Mouse (Mus musculus) thymus, postnatal 36 days (tissue): ENCODE results near the gene Zeb2.
A peak's percentile ranks its signal among the peaks of the same experiment; 100 is the strongest.

Experiments used
- DNase-seq, 2 experiments: peaks; one replicate each; pipeline ENCODE4 v3.0.0; 2022; ENCODE audit warnings: mixed read lengths in 2 of 2

The Zeb2 gene

DNA sequence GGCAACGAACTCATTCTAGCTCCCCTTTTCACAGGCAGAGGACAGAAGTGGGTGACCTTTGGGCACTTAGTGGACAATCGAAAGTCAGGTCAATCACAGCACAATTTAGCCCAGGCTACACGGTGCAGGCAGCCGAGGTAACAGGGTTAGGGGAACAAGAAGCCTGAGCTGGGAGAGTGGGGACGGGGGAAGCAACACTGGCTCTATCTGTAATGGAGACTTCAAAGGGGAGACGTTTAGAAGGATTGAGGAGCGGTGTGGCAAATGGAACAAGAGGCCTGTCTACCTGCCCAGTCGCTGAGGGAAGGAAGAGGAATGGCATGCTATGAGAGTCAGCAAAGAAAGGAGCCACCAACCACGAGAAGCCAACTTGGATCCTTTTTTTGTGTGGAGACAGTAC, 57.0 kb downstream of the Zeb2 start:
- no peak for DNase-seq

- no peak for DNase-seq
Observed at GRCm38 (mm10) chr2:45059599-45059998, 57.6 kb downstream of the Zeb2 start.

DNA sequence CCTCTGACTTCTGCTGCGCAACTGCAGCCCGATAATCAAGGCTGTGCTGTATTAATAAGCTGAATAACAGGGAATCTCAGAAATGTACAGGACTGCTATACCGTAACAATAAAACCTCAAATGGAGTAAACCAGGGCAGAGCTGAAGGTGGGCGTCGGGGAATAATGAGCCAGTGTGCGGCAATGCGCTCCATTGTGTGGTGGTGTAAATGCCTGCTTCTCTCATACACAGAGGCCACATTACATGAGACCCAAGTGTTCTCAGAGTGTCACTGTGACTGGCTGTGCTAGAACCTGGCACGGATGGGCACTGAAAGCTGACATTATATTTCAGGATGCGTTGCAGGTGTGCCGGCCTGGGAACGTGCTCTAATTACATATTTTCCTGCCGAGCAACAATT, 58.2 kb downstream of the Zeb2 start:
- DNase-seq, result no peak

DNA sequence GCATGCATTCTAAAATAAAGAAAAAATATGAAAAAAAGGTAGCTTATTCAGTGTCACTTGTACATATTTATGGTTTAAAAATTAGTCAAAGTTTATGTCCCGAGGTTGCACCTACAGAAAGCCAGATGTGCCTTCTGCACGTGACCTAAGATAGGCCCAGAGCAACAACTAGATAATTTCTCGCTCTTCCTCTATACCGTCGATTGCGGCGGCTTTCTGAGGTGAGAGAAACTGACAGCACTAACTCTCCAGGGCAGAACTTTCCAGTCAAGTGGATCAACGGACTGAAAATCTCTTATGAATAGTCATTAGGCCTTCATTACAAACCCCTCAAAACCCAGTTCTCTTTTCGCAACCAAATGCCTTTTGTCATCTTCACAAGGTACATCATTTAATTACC, 59.0 kb downstream of the Zeb2 start:
- DNase-seq, result no peak

DNA sequence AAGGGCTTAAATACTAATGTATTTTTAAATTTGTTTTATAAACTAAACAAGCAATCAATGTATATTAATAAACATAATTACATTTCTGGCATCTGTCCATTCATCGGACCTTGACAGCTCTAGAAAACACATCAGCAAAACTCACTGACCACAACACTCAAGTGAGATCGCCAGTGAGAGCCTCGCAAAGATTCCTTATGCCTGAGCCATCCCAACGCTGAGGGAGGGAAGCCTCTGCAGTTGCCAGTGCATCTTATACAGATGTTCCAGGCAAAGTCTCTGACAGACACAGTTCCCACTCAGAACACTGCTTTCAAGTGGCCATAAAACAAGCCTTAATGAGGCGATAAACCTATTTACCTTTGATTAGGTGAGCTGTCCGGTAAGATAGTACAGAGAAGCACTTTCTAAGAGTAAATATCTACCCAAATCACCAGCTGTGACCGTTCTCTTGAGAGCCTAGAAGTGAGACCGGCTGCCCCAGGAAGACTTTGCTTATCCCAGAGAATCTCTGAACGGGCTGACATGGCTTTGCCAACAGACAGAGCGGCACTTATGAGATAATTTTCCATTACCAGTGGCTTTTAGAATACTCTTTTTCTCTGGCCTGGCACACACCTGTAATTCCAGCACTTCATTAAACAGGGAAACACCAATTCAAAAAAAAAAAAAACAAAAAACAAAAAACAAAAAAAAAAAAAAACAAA, 60.2 kb downstream of the Zeb2 start:
- DNase-seq, result no peak

- no peak for DNase-seq
Observed at GRCm38 (mm10) chr2:45055926-45056325, 61.3 kb downstream of the Zeb2 start.

- DNase-seq, result no peak
Observed at GRCm38 (mm10) chr2:45055034-45055615, 62.1 kb downstream of the Zeb2 start.

DNA sequence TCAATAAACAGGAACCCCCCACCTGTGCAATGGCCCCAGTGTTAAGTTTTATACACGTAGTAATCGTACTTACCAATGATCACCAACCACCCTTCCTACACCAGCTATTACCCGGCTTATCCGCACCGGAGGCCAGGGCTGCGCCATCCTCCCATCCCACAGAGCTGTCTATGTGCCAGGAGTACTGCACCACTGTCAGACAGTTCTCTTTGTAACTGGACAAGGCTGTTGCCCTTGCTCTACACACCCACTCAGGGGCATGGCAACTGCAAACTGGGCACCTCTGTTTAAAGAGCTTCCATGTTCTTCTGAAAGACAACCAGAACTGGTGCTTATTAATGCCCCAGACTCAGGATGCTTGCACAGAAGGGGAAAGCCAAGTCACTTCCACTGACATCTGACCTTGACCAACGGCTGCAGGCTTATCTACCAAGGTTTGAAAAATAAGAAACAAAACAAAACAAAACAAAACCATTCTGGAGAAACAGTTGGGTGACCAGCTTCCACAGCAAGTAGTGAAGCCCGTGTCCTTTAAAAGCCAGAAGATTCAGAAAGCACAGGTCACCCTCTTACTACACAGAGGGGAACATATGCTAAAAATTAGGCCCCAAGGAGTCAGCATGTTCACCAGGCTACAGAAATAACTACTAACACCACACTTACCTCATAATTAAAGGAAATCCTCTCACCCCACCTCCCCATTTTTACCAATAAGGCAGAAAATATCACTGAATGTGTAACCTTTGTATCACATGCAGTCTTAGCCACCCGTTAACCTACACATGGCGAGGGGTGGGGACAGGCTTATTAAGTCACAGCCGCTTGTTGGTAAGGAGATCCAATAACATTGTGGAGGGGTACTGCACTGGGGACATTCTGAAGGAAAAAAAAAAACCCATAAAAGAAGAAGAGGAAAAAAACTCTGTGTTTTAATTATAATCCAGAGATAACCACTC, 62.8 kb downstream of the Zeb2 start:
- no peak for DNase-seq

DNA sequence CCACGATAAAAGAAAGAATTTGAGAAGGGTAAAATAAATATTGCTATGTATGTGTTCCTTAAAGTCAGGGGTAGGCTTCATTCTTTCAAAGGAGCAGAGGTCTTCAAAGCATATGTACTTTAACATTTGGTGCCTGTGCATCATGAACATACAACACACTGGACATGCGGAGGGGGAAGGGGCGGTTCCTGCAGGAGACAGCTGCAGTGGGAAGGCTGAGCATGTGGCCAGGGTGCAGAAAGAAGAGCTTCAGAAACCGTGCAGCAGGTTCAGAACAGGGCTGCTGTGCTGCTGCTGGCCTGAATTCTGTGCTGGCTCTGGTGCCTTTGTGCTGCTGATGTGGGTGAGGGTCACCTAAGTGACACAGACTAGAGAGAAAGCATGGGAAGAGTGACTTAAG, 64.6 kb downstream of the Zeb2 start:
- DNase-seq, result no peak

DNA sequence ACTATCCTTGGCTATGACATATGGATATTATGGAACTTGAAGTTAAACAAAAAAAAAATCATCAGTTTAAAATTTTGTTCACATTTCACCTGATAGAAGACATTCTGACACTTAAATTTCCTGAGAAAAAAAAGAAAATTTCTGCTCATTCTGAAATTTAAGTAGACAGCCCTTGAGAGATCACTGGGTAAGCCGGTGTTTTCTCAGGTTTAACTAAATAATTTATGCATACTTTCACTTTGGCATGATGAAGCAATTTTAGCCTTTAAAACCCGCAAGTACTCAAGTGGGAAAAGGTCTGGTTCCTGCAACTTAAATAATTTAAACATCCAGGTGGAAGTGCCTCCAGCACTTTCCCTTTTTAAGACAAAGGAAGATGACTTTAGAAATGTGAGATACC, 65.9 kb downstream of the Zeb2 start:
- no peak for DNase-seq

DNA sequence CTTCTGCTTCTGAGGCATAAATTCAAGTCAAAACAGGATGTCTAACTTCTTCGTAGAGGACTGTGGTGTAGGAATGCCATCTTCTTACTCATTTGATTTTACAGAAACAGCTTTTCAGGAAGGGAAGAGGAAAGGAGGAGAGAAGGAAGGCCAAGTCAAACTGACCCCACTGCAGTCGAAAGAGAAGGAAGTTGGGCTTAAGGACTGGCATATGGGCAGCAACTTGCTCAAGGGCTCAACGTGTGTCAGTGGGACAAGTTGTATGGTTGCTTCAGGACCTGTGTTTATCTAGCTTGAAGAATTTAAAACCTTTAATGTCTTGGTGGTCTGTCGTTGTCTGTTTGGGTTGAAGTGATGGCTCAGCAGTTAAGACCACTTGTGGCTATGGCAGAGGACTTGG, 67.3 kb downstream of the Zeb2 start:
- DNase-seq, result no peak

- DNase-seq, result no peak
Observed at GRCm38 (mm10) chr2:45049279-45049678, 67.9 kb downstream of the Zeb2 start.

- no peak for DNase-seq
Observed at GRCm38 (mm10) chr2:45040706-45041312, 76.4 kb downstream of the Zeb2 start.

DNA sequence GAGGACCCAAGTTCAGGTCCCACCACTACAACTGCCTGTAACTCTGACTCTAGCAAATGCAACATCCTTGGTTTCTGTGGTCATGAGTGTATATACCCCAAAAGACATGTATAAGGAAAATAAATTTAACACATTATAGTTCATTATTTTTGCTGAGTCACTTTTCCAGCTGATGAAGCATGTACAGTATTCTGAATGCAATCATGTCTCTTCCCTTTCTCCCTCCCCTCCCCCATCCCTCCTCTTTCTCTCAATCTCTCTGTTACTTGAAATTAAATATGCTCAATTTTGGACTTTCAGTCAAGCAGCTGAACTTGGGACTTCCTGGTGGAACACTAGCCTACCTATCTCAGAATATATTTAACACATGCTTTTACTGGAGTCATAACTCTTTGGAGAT, 77.7 kb downstream of the Zeb2 start:
- no peak for DNase-seq

DNA sequence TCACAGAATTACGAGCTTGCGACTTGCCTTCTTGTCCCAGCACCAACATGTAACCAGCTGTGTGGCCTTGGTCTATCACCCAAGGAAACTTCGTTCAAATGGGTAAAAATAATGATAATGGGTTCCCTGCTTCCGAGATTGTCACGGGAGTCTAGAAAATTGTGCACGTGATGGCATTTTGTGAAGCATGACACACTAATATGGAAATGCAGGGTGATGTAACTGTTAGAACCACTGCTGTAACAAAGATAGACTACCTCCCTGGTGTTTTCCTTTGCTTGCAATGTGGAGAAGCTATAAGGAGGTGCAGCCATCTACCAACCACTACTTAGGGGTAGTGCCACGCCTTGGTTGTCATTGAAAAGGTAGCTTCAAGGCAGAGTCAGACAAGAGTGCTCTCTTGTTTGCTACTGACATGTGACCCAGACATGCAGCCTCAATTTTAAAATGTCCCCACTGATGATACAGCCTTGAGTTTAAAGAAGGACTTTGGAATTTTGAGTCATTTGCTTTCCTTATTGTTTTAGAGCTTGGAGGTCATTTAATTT, 89.0 kb downstream of the Zeb2 start:
- DNase-seq, result no peak

GRCm38 (mm10) chr2:45017186-45017800, 99.9 kb downstream of the Zeb2 start:
- DNase-seq, result no peak

DNA sequence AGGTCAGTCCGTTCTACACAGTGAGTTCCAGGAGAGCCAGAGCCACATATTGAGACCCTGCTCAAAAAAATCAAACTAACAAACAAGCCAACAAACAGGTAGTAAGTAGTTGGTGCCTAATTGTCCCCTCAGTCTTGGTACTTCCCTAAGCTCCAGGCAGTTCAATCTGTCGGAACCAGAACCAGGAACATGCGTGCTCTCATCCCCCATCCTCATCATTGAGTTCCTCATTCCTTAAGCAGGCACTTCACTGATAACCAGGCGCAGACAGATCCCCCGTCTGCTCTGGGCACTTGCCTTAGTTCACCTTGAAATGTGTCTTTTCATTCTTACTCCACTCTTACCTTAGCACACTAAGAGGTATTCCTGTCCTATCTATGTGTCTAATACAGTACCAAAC, 103.9 kb downstream of the Zeb2 start:
- DNase-seq, result no peak

- no peak for DNase-seq
Observed at GRCm38 (mm10) chr2:45012676-45013075, 104.5 kb downstream of the Zeb2 start.

GRCm38 (mm10) chr2:45010701-45011100, 106.5 kb downstream of the Zeb2 start:
- DNase-seq, result no peak

- no peak for DNase-seq
Observed at GRCm38 (mm10) chr2:44999906-45000305, 117.3 kb downstream of the Zeb2 start.

- no peak for DNase-seq
Observed at GRCm38 (mm10) chr2:44998710-44999109, 118.5 kb downstream of the Zeb2 start.

- peak in 1 of 2 experiments; percentile 35 for DNase-seq
Observed at GRCm38 (mm10) chr2:44981646-44982045, 135.5 kb downstream of the Zeb2 start.
